In genomic region chr9:53290006-53290405, GRCm38 (mm10) we compare ENCODE assay signal across 18 mouse cellular contexts.
"Had no signal": no experiment of that assay in that cellular context is flagged by ENCODE, and none has a peak within 500 bp of the region (broad histone marks: within the 10 kb centered on the region; RNA-seq: fewer than 3 reads in every experiment).

No protein-coding gene starts in this region.

- H3K27me3 ChIP-seq: heart, embryonic 15.5 days; hindbrain, embryonic 13.5 days; hindbrain, embryonic 15.5 days; kidney, embryonic 15.5 days; limb, embryonic 12.5 days; liver, embryonic 13.5 days had no signal

- ATAC-seq: hindbrain, postnatal 0 days; intestine, embryonic 16.5 days had no signal

- DNase-seq: gastrocnemius, postnatal 14 days; gastrocnemius, postnatal 36 days; heart, adult 2 months; heart, postnatal 14 days; heart, postnatal 36 days; kidney, adult 11 months; kidney, adult 2 months; kidney, adult 9 months; kidney, postnatal 4 days; liver; liver, embryonic 13.5 days had no signal
